Mouse (Mus musculus): Measurements from ENCODE around the gene Tubg2. TPM values are rescaled to one million over a fixed set of nuclear protein-coding genes. Genes with fewer than 3 reads are reported as not detected.
A peak's percentile ranks its signal among the peaks of the same experiment; 100 is the strongest.

The Tubg2 gene
- total RNA-seq, 1 experiment from 2014 or later, result 6.4 TPM

DNA sequence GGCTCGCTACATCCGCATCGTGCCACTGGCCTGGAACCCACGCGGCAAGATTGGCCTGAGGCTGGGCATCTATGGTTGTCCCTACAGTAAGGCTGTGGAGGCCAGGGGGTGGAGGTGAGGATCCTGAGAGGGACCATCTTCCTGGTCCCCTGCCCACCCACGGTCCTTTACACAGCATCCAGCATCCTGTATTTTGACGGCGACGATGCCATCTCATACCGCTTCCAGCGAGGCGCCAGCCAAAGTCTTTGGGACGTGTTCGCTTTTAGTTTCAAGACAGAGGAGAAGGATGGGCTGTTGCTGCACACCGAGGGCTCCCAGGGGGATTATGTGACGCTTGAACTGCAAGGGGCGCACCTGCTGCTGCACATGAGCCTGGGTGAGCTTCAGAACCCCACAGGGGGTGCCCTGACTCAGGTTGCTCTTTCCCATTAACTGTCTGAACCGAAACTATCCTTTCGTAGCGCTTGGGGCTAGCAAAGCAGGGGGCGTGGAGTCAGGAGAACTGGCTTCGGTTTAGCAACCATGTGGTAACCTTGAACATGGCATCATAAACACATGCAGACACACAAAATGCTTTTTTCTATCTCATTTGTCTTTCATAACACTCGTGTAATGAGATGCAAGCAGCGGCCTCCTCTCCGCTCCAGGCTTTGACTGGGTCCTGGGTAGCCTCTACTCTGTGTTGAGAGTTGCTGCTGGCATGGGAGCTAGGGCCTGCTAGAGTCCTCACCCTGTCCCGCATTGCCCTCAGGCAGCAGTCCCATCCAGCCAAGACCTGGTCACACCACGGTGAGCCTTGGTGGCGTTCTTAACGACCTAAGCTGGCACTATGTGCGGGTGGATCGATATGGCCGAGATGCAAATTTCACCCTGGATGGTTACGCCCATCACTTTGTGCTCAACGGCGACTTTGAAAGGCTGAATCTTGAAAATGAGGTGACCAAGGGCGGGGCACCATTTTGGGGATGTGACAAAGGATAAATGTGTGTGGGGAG lies 22.7 kb downstream of the Tubg2 start:
- DNase-seq, result no peak

DNA sequence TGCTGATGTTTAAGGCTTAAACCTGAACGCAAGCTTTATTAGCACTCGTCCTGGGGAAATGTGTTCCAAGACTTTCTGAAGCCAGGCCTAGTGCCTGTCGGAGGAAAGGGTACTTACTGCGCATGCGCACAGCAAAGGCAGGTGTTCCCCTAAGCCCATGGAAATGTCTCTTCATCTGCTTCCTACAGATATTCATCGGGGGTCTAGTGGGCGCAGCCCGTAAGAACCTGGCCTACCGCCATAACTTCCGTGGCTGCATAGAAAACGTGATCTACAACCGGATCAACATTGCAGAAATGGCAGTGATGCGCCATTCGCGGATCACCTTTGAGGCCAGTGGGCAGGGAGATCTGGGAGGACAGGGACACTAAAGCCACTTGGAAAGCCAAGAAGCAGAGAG lies 23.6 kb downstream of the Tubg2 start:
- DNase-seq, result no peak

DNA sequence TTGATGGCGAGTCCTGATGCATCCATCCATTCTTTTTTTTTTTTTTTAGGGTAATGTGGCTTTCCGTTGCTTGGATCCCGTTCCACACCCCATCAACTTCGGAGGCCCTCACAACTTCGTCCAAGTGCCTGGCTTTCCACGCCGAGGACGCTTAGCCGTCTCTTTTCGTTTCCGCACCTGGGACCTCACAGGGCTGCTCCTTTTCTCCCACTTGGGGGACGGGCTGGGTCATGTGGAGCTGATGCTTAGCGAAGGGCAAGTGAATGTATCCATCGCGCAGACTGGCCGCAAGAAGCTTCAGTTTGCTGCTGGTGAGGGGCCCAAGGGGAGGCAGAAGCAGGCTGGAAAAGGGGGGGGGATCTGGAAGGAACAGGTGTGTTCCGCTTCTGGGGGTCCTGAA lies 24.6 kb downstream of the Tubg2 start:
- no peak for DNase-seq

DNA sequence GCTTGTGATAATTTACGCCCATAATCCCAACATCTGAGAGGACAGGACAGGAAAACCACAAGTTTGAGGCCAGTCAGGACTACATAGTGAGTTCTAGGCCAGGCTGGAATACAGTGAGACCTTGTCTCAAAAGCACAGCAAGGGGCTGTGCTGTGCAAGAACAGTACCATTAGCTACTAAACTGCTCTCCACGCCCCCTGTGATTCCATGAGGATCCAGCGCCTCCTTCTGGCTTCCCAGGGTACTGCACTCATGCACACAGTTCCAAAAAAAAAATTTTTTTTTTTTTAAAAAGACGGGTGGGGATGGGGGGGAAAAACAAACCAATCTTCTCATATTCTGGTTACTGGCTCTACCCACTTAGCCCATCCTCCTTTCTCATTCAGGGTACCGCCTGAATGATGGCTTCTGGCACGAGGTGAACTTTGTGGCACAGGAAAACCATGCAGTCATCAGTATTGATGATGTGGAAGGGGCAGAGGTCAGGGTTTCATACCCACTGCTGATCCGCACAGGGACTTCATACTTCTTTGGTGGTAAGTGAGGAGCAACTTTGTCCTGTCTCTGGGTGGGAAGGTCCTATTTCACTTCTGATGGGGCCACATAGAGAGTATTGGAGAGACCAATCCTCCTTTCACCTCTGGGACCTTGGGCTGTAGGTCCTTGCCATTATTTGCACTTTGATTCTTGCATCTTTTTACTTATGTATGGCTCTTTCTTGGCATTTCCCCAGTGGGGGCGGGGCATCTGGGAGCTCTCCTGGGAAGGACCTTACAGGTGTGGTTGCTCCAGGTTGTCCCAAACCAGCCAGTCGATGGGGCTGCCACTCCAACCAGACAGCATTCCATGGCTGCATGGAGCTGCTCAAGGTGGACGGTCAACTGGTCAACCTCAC lies 25.4 kb downstream of the Tubg2 start:
- DNase-seq, result peak; percentile 77

DNA sequence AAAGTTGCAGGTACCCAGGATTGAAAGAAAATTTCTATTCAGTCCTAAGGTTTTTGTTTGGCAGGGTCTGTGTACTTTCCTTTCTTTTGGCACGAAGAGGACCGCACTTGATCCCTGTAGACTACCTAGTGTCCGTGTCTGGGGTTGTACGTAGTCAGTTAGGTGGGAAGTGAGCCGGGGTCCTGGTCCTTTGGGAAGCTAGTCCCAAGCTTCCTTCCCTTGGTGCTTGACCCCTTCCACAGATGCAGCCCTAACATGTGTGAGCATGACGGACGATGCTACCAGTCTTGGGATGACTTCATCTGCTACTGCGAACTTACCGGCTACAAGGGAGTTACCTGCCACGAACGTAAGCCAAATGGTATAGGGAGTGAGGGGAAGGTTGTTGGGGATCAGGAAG lies 26.3 kb downstream of the Tubg2 start:
- no peak for DNase-seq

DNA sequence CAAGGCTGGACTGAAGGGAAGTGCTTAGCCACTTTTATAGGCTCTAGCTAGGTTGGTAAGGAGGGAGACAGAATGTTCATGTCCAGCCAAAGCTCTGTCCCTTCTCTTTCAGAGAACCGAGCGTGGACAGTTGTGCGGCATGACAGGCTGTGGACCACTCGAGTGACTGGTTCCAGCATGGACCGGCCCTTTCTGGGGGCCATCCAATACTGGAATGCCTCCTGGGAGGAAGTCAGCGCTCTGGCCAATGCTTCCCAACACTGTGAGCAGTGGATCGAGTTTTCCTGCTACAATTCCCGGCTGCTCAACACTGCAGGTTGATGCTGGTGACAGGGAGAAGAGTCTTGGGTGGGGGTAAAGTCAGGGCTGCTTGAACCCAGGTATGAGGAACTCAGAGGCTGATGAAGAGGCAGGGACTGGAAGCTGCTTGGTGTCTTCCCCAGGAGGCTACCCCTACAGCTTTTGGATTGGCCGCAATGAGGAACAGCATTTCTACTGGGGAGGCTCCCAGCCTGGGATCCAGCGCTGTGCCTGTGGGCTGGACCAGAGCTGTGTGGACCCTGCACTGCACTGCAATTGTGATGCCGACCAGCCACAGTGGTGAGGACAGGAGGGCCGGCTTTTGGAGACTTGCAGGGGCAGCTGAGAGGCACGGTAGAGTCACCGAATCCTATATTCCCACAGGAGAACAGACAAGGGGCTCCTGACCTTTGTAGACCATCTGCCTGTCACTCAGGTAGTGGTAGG lies 27.2 kb downstream of the Tubg2 start:
- DNase-seq, result no peak

DNA sequence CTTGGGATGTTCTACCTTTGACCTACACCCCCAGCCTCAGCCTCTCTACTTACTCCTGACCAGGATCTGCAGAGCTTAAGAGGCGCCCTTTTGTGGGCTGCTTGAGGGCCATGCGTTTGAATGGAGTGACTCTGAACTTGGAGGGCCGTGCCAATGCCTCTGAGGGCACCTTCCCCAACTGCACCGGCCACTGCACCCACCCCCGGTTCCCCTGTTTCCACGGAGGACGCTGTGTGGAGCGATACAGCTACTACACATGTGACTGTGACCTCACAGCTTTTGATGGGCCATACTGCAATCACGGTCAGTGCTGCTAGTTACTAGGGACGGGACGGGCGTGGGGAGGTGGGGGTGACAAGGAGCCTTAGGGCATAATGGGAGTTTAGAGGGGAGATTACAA lies 29.3 kb downstream of the Tubg2 start:
- no peak for DNase-seq

DNA sequence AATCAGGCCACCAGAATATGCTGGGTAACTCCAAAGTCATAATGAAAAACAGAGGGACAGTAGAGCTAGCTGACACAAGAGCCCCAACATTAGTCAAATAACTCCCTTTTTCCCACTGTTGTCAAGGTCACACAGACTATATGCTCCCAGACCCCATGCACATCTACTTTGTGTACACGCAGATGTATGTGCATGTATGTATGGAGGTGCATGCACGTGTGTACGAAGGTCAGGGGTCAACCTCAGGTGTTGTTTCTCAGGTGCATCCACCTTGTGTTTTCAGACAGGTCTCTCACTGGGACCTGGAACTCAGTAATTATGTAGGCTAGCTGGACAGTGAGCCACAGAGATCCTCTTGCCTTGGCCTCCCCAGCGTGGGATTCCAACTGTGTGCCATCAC lies 29.7 kb downstream of the Tubg2 start:
- DNase-seq, result no peak

DNA sequence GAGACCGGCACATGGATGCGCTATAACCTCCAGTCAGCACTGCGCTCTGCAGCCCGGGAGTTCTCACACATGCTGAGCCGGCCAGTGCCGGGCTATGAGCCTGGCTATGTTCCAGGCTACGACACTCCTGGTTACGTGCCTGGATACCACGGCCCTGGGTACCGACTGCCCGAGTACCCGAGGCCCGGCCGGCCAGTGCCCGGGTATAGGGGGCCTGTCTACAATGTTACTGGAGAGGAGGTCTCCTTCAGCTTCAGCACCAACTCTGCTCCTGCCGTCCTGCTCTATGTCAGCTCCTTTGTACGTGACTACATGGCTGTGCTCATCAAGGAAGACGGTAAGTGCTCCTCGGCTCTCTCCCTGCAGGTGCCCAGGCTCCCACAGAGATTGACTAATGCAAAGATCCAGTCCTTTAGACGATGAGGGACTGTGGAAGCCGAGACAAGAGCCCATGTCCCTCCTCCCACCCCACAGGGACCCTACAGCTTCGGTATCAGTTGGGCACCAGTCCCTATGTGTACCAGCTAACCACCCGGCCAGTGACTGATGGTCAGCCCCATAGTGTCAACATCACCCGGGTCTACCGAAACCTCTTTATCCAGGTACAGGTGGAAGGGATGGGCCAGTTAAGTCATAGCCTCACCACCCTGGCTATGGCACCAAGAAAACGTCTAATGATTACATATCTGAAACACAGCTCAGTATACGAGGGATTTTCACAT lies 31.0 kb downstream of the Tubg2 start:
- DNase-seq, result no peak

DNA sequence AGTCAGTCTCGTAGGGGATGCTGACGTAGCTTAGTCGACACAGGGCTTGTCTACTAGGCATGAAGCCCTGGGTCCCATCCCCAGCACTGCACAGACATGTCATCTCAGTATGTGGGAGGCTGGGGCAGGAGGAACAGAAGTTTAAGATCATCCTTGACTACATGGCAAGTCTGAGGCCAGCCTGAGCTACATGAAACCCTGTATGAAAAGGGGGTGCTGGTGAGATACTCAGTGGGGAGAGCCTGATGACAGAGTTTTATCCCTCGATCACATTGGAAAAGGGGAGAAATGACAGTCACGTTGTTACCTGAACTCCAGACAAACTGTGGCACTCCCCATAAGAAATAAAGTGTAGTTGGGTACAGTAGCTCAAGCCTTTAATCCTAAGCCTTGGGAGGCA lies 31.8 kb downstream of the Tubg2 start:
- no peak for DNase-seq

DNA sequence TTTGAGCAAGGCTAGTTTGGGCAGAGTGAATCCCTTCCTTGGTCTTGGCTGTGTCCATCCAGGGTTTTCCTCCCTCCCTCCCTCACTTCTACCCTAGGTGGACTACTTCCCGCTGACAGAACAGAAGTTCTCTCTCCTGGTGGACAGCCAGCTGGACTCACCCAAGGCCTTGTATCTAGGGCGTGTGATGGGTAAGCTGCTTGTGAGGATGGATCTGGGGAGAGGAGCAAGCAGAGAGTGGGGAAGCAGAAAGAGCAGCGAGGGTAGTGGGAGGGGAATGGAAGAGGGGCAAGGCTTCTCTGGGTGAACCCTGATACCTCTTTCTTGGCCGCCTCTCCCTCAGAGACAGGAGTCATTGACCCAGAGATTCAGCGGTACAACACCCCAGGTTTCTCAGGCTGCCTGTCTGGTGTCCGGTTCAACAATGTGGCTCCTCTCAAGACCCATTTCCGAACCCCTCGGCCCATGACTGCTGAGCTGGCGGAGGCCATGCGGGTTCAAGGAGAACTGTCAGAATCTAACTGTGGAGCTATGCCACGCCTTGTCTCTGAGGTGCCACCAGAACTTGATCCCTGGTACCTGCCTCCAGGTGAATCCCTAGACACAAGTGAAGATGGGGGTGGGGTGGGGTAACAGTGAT lies 32.6 kb downstream of the Tubg2 start:
- peak; percentile 36 for DNase-seq

DNA sequence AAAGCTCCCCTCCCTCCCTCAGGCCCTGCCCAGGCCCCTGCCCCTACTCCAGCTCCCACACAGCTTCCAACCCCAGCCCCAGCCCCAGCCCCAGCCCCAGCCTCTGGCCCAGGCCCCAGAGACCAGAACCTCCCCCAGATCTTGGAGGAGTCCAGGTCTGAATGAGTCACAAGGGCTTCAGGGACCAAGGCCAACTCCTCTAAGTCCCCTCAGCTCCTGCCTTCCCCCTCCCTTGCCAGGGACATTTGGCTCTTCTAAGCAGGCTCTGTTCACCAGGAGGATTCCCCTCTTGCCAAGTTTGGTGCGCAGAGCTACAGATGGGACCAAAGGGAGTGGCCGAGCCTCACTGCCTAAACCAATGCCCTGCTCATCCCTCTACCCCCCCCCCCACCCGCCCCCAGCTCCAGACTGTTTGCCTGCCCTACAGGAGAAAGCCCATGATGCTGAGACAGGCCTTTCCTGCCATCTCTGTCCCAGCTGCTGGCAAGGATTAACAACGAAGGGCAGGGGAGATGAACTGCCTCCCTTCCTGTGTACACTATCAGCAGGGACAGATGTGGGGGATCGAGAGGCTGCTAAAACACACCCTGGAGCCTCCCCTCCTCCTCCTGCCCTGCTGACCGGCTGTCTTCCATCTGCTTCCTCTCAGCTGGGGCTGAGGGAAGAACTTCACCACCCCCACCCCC lies 33.9 kb downstream of the Tubg2 start:
- peak; percentile 64 for DNase-seq

DNA sequence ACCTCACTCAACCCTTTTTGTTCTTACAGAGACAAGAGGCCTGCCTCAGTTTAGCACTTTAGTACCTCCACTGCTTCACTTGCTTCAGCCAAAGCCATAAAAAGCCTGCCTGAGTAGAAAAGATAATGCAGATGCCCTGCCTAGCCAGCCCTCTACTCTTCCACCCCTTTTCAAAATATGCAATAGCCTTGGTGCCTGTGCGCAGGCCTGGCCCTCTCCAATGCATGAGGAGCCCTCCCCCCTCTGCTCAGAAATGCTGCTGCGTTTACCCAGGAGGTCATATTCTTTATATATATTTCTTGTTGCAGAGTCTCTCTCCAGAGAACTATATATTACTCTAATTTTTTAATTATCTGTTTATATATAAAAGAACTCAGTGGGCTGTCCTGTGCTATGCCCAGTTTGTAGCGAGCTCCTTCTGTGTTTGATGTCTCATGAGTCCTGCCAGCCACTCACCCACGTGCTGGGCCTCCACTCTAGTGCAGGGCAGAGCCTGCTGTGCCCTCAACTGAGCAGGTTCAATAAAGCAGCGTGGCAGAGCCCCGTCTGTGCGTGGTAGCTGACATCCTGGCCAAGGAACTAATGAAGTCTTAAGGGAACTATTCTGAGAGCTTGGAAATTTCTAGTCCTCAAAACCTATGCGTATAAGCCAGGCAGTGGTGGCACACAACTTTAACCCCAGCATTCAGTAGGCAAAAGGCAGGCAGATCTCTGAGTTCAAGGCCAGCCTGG lies 34.6 kb downstream of the Tubg2 start:
- DNase-seq, result no peak

DNA sequence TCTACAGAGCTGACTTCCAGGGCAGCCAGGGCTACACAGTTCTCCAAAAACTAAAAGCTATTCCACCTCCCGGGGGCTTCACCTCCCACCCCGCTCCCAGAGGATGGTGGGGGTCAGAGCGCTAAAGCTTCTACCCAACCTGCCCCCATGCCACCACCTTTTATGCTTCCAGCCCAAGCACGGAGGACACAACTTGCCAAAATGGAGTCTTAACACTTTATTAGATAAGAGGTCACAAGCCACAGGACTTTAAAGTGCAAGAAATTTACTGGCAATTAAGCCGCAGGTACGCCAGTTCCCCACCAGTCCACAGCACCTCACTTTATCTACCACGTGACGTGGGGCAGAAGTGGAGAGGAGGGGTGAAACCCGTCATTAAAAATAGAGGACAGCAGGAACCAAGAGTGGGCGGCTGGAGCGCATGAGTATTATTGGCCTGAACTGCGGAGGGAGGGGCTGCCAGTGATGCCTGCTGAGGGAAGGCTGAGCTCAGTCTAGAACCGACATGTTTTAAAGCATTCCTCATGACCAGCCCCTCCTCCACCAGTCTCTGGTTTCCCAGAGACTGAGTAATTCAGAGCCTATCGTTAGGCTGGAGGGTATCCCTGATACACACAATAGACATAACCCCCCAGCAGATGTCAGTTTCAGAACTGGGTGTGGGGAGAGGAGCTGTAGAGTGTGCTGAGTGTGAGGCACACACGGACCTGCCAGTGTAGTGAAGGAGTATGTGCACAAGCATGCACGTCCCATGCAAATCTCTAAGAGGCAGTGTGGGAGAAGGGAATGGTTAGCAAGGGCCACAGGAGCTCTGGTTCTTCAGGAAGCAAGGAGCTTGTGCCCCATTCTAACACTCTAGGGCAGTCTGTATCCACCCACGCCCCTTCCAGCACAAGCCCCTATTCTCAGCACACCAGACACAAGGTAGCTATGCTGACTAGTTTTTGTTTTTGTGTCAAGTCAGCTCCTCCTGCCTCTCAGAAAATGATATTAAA lies 35.5 kb downstream of the Tubg2 start:
- no peak for DNase-seq

DNA sequence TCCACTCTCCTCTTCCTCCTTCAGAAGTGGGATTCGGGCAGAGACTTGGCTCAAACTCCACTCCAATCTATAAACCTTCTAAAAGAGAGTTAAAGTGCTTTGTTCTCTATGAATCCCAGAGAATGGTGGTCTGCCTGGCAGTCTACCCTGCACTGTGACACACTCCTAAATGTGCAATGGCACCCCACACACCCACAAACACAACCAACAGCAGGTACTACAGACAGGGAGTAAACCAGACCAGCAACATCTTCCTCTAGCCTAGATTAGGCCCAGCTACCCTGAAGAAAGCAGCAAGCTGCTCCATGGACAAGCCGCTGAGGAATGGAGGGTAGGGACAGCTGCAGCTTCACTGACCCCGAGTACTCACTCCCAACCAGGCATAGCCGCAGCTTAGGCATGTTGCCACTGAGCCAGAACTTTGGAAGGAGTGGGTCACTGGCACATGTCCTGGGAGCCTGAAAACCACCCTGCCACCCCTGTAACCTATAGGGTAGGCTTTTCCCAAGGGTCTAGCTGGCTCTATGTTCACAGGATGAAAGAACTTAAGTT lies 36.3 kb downstream of the Tubg2 start:
- DNase-seq, result no peak

DNA sequence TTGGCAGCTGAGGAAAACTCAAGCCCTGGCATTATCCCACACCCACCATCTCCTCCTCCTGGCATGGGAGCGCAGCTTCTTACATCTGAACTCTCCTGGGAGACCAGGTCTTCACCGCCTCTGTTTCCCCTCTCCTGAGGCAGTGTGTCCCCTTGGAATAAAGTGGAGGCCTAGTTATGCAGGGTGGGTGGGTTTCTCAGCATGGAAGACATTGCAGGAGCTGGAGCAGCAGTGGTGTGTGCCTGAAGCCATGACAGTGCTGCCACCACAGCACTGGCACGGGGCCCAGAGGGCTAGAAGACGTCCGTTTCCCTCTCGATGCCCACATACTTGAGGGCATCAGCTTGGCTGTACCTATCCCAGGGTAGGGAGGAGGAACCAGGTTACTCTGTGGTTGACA lies 36.9 kb downstream of the Tubg2 start:
- no peak for DNase-seq

DNA sequence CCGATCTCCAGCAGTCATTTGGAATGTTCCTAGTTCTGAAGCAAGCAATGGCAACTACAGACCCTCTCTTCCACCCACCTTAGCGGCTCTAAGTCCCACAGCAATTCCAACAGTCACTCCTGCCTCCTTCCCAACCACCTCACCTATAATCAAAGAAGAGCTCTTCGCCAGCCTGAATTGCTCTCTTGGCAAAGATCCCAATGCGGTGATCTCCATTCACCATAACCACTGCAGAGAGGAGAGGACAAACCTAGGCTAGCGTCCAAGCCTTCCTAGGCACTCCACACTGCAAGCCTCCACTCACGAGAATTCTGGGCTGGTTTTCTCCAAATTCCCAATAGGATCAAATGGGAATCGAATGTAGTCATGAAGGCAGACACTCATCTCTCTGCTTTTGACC lies 37.4 kb downstream of the Tubg2 start:
- no peak for DNase-seq

DNA sequence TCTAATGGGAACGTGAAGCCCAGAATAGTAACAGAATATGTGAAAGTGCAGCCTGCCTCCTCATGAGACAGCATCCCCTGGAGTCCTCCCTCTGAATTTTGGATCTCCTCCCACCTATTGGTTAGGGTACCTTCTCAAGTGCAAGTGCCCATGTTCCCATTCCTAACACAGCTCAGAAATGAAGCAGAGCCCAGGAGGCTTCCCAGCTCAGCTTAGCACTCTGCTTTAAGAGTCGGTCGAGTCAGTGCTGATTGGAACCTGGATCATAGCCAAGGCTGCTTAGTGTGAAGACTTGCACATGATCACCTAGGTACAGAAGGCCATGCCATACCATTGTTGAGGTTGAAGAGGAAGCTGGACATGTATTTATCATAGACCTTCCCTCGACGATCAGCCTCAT lies 38.4 kb downstream of the Tubg2 start:
- DNase-seq, result no peak

Data from adrenal gland, postnatal 25 days (tissue).